Mouse (Mus musculus) liver, postnatal 0 days (tissue): Measurements from ENCODE around the gene Abcb8. TPM values are rescaled to one million over a fixed set of nuclear protein-coding genes. Genes with fewer than 3 reads are reported as not detected.

Experiments used
- ATAC-seq: fragments of 200-750 bp; cut with Nextera tagmentation; 2 replicates; pipeline ENCODE4 v1.8.0; 2017; ENCODE audit warnings: mild to moderate bottlenecking, moderate library complexity
- DNase-seq: peaks from one replicate; pipeline ENCODE4 v3.0.0-alpha.2; 2016
- H3K27ac ChIP-seq: fragments of 300-500 bp; sonication (generic); 2 replicates; pipeline ENCODE4 v1.5.1; 2014; ENCODE audit warnings: antibody characterized with exemption, moderate library complexity, mild to moderate bottlenecking, low read depth
- H3K27me3 ChIP-seq: fragments of 300-500 bp; sonication (generic); 2 replicates; pipeline ENCODE4 v1.6.1; 2014; ENCODE audit warnings: low read length, control low read depth, mixed read lengths; ENCODE audit not compliant: insufficient read depth
- H3K36me3 ChIP-seq: fragments of 300-500 bp; sonication (generic); replicated peaks from 2 replicates; pipeline ENCODE4 v1.6.1; 2014; ENCODE audit warnings: mild to moderate bottlenecking, control low read depth, low read length, moderate library complexity, mixed read lengths; ENCODE audit not compliant: insufficient read depth
- H3K4me1 ChIP-seq: fragments of 300-500 bp; sonication (generic); 2 replicates; pipeline ENCODE4 v1.6.1; 2014; ENCODE audit warnings: antibody characterized with exemption, mild to moderate bottlenecking, control low read depth; ENCODE audit not compliant: insufficient read depth
- H3K4me2 ChIP-seq: fragments of 300-500 bp; sonication (generic); 2 replicates; pipeline ENCODE4 v1.6.1; 2014; ENCODE audit warnings: low read depth, mild to moderate bottlenecking, low read length, moderate library complexity, mixed read lengths
- H3K4me3 ChIP-seq: fragments of 300-500 bp; sonication (generic); 2 replicates; pipeline ENCODE4 v1.5.1; 2014; ENCODE audit warnings: low read depth, low read length
- H3K9ac ChIP-seq: fragments of 300-500 bp; sonication (generic); replicated peaks from 2 replicates; pipeline ENCODE4 v1.6.1; 2014; ENCODE audit warnings: mild to moderate bottlenecking, moderate library complexity
- H3K9me3 ChIP-seq: fragments of 300-500 bp; sonication (generic); 2 replicates; pipeline ENCODE4 v1.6.1; 2016; ENCODE audit warnings: mild to moderate bottlenecking, control low read depth, low read length, mixed read lengths
- CTCF ChIP-seq: sonication (generic); IDR thresholded peaks from 2 replicates; pipeline ENCODE4 v1.5.1; 2016; ENCODE audit warnings: antibody characterized with exemption, low read depth
- EP300 ChIP-seq: IDR thresholded peaks from 2 replicates; pipeline ENCODE4 v1.6.1; 2016; ENCODE audit warnings: antibody characterized with exemption, low read depth, mild to moderate bottlenecking
- WGBS: fragments of 180-500 bp; shearing (Covaris S2); extraction: QIAGEN DNeasy Blood & Tissue Kit; methylation state at CpG from one replicate; pipeline ENCODE4 v1.1.7; 2014; ENCODE audit not compliant: insufficient replicate concordance; 5-methylcytosine and 5-hydroxymethylcytosine counted together
- polyA plus RNA-seq: library from polyadenylated mRNA; unstranded; fragments of >200 nt; fragmentation: Nextera tagmentation; extraction: Ambion mirVana; gene quantifications from 2 replicates; pipeline ENCODE4 v1.2.1, GENCODE M21; 2015

Abcb8 gene
- polyA plus RNA-seq, 1 experiment from 2014 or later: 22.3 TPM

DNA sequence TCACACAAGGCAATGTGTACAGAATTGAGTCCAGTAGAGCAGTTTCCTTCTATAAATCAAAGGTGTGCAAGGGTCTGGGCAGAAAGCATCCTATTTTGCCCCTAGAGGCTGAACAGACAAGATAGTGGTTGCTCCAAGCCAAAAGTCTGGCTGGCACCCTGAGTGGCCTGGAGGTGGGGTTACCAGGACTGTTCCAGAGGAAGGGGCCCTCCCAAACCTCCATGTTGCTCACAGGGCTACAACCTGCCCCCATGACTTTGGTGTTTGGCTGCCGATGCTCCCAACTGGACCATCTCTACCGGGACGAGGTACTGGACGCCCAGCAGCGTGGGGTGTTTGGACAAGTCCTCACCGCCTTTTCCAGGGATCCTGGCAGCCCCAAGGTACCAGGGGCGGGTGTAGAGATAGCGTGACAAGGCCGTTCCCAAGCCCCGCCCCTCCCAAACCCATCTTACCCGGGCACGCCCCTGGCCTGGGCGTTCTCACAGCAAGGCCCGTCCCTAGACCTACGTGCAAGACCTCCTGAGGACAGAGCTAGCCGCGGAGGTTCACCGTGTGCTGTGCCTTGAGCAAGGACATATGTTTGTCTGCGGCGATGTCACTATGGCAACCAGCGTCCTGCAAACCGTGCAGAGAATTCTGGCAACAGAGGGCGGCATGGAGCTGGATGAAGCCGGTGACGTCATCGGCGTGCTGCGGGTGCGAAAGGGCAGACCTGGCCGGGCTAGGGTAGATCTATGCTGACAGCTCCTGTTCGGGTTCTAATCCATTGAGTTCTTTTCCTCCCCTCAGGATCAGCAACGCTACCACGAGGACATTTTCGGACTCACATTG is 10.2 kb upstream of the Abcb8 start:
- Histone ChIP-seq H3K4me2 (peak overlapping the region; percentile 67), H3K9me3 (no peaks in the 10 kb centered on the region), H3K4me1 (peaks cover 37% of the 10 kb centered on the region), H3K9ac (peak overlapping the region; percentile 36), H3K27me3 (peaks cover 8% of the 10 kb centered on the region), H3K27ac (peak overlapping the region; percentile 44), H3K4me3 (peak overlapping the region; percentile 49), H3K36me3 (no peaks in the 10 kb centered on the region)
- peak; percentile 94 for DNase-seq
- TF ChIP-seq EP300 (no peak), CTCF (peak; percentile 81)
- 2% methylated on average over 34 of the region's 34 CpGs for WGBS
- peak; percentile 96 for ATAC-seq

DNA sequence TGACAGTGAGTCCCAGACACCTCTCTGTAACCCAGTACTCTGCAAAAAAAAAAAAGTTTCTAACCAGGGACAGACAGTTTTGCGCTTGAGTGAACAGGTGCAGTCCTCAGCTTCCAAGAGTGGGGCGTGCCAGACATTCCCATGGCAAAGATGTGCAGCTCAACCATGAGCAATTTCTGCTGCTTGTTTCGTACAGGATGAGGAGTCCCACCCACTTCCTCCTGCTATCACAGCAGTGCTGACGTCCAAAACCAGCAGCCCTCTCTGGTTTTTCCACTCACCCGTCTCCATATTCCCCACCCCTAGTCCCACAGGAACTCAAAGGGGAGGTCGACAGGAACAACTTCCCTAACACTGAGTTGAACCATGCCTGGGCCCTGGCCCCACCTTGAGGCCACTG is 9.1 kb upstream of the Abcb8 start:
- Histone ChIP-seq H3K27me3 (peaks cover 9% of the 10 kb centered on the region), H3K9ac (no peak overlapping the region), H3K36me3 (no peaks in the 10 kb centered on the region), H3K4me2 (0 out of 2 replicates have a peak overlapping the region, but pooled peaks have one; percentile 18), H3K9me3 (no peaks in the 10 kb centered on the region), H3K4me1 (peaks cover 48% of the 10 kb centered on the region), H3K27ac (no peak overlapping the region; the same call in 1 of the 2 replicates), H3K4me3 (no peak overlapping the region)
- DNase-seq: no peak
- no peak for ATAC-seq
- 35% methylated on average over 6 of the region's 6 CpGs for WGBS
- no peak for TF ChIP-seq EP300

DNA sequence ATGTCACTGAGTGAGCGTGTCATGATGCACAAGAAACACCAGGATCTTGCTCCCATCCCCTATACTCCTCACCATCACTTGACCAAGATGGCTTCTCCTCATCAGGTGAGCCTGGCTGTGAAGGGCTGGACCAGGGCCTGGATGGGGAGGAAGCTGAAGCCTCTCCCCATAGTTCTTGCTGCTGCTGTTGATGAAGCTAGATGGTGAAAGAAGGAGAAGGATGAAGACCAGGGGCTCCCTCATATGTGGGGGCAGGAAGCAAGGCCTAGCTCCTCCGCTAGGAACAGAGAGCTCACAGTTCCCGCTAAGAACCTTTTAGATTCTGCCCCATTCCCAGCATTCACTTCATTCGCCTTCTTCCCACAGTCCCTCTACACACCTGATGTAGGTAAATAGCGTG is 8.1 kb upstream of the Abcb8 start:
- no peak overlapping the region for H3K4me2 ChIP-seq
- no peak overlapping the region for H3K9ac ChIP-seq
- H3K36me3 ChIP-seq: no peaks in the 10 kb centered on the region
- no peak overlapping the region for H3K4me3 ChIP-seq
- peaks cover 9% of the 10 kb centered on the region for H3K27me3 ChIP-seq
- ATAC-seq: no peak
- no peaks in the 10 kb centered on the region for H3K9me3 ChIP-seq
- no peak for TF ChIP-seq CTCF
- no peak for TF ChIP-seq EP300
- WGBS: 85% methylated on average over 5 of the region's 5 CpGs
- DNase-seq: no peak
- H3K27ac ChIP-seq: no peak overlapping the region
- peaks cover 54% of the 10 kb centered on the region for H3K4me1 ChIP-seq

DNA sequence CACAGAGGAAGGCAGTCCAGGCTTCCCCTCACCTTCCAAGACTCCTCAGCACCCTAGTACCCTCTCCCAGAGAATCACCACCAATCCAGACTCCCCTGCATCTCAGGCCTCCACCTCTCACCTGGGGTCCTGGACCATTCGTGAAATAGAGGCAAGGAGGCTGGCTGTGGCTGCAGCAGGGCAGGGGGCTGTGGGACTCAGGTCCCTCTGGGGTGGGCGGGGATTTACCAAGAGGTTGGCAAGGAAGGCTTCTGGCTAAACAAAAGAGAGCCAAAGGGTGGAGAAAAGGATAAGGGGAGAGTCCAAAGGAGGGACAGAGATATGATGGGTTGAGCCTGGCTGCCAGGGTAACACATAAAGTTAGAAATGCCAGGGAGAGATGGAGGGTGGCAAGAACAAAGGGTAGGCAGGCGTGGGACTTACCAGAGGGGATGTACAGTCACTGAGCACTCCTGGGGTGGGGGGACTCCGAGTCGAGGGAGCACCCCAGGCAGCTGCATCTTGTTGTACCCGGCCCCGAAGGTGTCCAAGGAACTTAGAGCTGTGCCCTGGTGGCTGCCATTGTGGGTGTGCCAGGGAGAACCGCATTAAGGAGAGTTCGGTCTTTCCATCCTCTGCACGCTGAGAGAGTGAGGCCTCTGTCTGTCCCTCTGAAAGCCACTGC is 7.4 kb upstream of the Abcb8 start:
- no peak for TF ChIP-seq CTCF
- H3K27me3 ChIP-seq: peaks cover 9% of the 10 kb centered on the region

DNA sequence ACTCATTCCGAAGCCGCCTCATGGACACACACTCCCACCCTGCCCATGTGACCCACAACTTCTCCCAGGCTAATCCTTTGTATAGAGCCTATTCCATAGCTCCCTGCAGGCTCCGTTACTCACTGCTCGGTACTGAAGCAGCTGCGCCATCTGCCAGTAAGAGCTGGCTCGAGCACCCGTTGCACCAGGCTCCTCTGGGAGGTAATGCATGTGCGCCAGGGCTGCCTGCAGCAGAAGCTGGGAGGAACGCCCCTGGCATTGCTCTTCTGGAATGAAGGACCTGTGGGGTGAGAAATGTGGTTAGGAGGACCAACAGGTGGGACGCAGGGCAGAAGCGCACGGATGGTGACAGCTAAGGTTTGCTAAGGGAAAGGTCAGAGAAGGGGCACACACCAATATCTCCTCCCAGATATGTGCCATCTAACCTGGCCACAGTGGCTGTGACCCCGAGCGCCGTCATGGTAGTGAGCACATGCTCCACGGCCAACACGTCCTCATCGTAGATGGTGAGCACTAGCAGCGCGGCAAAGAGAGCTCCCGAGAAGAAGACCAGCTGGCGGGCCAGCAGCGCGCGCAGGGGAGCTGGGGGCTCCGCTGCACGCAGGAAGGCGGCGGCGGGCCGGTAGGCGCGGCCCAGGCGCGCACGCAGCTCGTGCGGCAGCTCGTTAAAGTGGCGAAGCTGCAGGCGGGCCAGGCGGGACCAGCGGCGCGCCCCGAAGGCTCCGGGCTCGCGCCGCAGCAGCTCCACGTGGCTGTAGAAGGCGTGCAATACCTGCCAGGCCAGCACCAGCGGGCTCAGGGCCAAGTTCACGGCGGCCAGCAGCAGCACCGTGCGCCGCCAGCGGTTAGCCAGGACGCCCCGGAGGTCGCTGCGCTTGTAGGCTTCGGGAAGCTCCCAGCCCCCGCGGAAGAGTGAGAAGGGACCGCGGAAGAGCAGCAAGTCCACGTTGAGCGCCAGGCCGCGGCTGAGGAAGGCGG is 5.9 kb upstream of the Abcb8 start:
- peaks cover 9% of the 10 kb centered on the region for H3K27me3 ChIP-seq
- ATAC-seq (peak; percentile 16), DNase-seq (peak; percentile 72)
- peak overlapping the region; percentile 50 for H3K4me3 ChIP-seq
- H3K9ac ChIP-seq: peak overlapping the region; percentile 49
- peaks cover 55% of the 10 kb centered on the region for H3K4me1 ChIP-seq
- no peaks in the 10 kb centered on the region for H3K9me3 ChIP-seq
- no peaks in the 10 kb centered on the region for H3K36me3 ChIP-seq
- TF ChIP-seq EP300: no peak
- TF ChIP-seq CTCF: peak; percentile 32; the same call in 1 of the 2 replicates
- WGBS: 1% methylated on average over 72 of the region's 73 CpGs
- H3K27ac ChIP-seq: peak overlapping the region; percentile 17; the same call in 1 of the 2 replicates
- H3K4me2 ChIP-seq: peak overlapping the region; percentile 85

More for the DNA sequence above, 7.4 kb upstream of the Abcb8 start:
- H3K27ac ChIP-seq: no peak overlapping the region
- H3K4me3 ChIP-seq: no peak overlapping the region
- H3K4me1 ChIP-seq: peaks cover 54% of the 10 kb centered on the region
- DNase-seq: no peak
- 77% methylated on average over 10 of the region's 10 CpGs for WGBS
- no peaks in the 10 kb centered on the region for H3K9me3 ChIP-seq
- ATAC-seq: no peak
- H3K4me2 ChIP-seq: no peak overlapping the region
- H3K36me3 ChIP-seq: no peaks in the 10 kb centered on the region
- no peak overlapping the region for H3K9ac ChIP-seq
